Mouse (Mus musculus) gonadal fat pad, adult 2 months (tissue): ENCODE measurements around the gene Taf8. TPM values are rescaled to one million over a fixed set of nuclear protein-coding genes. Genes with fewer than 3 reads are reported as not detected.

Source experiments
- polyA plus RNA-seq: library from polyadenylated mRNA; depleted of rRNA; stranded (reverse); fragments of >200 nt; gene quantifications from 2 replicates; pipeline ENCODE4 v1.2.3, GENCODE M21; 2012; rRNA removed

The Taf8 gene
- polyA plus RNA-seq, 1 experiment, result 22.7 TPM

Other genes starting within 250 kb of the Taf8 start
- gene Mrps10, start 133.4 kb downstream of the Taf8 start, polyA plus RNA-seq, result 28.8 and 28.9 TPM in 2 replicates
- gene Guca1b, start 116.9 kb downstream of the Taf8 start, polyA plus RNA-seq, result 0.65 and 0.71 TPM in 2 replicates
- gene Guca1a, start 101.7 kb downstream of the Taf8 start, polyA plus RNA-seq, result 1.4 and 1.6 TPM in 2 replicates
- 1.6 and 1.8 TPM in 2 replicates for gene AI661453, start 65.7 kb downstream of the Taf8 start, polyA plus RNA-seq
- 3.9 and 4.3 TPM in 2 replicates for gene 1700001C19Rik, start 64.9 kb downstream of the Taf8 start, polyA plus RNA-seq
- 164 and 194 TPM in 2 replicates for gene Ccnd3, start 2.8 kb upstream of the Taf8 start, polyA plus RNA-seq
- 9.5 and 9.8 TPM in 2 replicates for gene Bysl, start 109.2 kb upstream of the Taf8 start, polyA plus RNA-seq
- gene Med20, start 109.3 kb upstream of the Taf8 start, polyA plus RNA-seq, result 28.7 and 35.4 TPM in 2 replicates
- 0.81 and 1.2 TPM in 2 replicates for gene Gm20517, start 109.3 kb upstream of the Taf8 start, polyA plus RNA-seq
- gene Usp49, start 128.4 kb upstream of the Taf8 start, polyA plus RNA-seq, result 8.3 and 8.4 TPM in 2 replicates
- 98.7 and 117 TPM in 2 replicates for gene Tomm6, start 186.1 kb upstream of the Taf8 start, polyA plus RNA-seq
- 10.2 and 11.6 TPM in 2 replicates for gene Frs3, start 186.7 kb upstream of the Taf8 start, polyA plus RNA-seq
- 1.5 and 2.7 TPM in 2 replicates for gene Gm21981, start 192.2 kb upstream of the Taf8 start, polyA plus RNA-seq
- gene Prickle4, start 192.4 kb upstream of the Taf8 start, polyA plus RNA-seq, result 2.6 and 3.2 TPM in 2 replicates
- gene Pgc, start 224.6 kb upstream of the Taf8 start, polyA plus RNA-seq, result 0.27 and 0.44 TPM in 2 replicates
- gene Tfeb, start 234.7 kb upstream of the Taf8 start, polyA plus RNA-seq, result 18.6 and 22.1 TPM in 2 replicates